Mouse (Mus musculus): ENCODE measurements around the gene Cep164.

Gene Cep164

DNA sequence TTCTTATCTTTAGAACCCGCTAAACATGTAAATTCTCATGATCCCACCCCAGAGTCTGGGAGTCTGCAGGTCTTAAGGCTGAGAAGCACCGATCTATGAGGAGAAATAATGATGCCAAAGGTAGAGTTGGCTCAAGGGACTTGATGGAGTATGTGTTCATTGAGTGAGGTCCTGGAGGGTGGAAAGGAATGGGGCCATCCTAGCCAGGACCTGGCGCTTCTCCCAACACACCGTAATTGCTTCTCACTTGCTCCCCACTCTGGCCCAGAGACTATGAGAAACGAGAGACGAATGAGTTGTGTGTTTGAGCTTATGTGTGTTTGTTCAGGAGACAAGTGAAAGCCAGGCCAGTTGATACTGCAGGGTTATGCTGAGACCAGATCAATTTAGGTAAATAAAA is 13.0 kb upstream of the Cep164 start:
- ChIA-PET CTCF (interaction anchor here in 1 of 4 experiments (1.1 kb wide), 1 partner anchor 95 kb away, joined by 3 read pairs; no protein-coding TSS in a partner anchor), POLR2A (interaction anchor here in 1 of 4 experiments (0.9 to 1.5 kb wide), 4 partner anchors 9 to 492 kb away, joined by 3 to 4 read pairs (median 4); no protein-coding TSS in a partner anchor)

- CTCF ChIA-PET = interaction anchor here in 1 of 4 experiments (0.7 kb wide), 1 partner anchor 26 kb away, joined by 3 read pairs; no protein-coding TSS in a partner anchor
- POLR2A ChIA-PET = interaction anchor here in 2 of 4 experiments (0.6 to 1.3 kb wide), 7 partner anchors 10 to 491 kb away, joined by 3 to 7 read pairs (median 3); no protein-coding TSS in a partner anchor
Measured at GRCm38 (mm10) chr9:45840331-45840730, 11.8 kb upstream of the Cep164 start.

- ChIA-PET POLR2A (interaction anchor here in 2 of 4 experiments (0.8 to 1.3 kb wide), 7 partner anchors 10 to 490 kb away, joined by 3 to 7 read pairs (median 3); no protein-coding TSS in a partner anchor), CTCF (interaction anchor here in 1 of 4 experiments (0.7 to 1.8 kb wide), 2 partner anchors 11 to 27 kb away, joined by 3 to 10 read pairs; partner anchors contain the start of gene Cep164)
Measured at GRCm38 (mm10) chr9:45839982-45840300, 11.4 kb upstream of the Cep164 start.

DNA sequence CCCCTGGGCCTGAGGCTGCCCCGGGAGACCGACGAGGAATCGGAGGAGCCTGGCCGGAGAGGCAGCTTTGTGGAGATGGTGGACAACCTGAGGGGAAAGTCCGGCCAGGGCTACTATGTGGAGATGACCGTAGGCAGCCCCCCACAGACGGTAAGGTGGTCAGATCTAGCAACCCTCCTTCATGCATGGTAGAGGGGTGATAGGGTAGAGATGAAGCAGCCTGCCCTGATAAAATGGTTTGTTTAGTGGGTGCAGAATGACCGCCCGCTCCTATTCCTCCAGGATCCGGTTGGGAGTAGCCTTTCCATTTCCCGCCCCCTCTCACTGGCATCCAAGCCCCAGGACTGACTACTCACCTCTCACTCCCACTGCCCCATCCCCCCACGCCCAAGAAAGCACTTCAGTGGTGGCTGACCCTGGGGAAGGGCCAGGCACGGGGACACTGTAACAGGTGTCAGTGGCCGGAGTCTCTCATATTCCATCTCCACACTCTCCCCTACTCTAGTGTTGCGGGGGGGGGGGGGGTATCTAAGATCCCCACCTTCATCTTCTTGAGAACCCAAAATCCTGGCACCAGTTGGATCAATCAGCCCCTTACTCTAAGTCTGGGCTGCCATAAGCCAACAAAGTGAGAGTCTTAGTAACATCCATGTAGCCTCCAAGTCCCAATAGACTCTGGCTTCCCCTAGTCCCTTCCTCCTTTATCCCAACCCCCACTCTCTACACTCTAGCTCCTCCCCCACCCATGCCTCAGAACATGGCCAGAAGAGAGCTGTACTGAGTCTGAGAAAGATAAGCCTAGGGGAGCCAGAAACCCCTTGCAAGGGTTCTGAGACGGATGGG is 10.9 kb upstream of the Cep164 start:
- ChIA-PET CTCF (interaction anchor here in 2 of 4 experiments (0.7 to 1.8 kb wide), 4 partner anchors 10 to 426 kb away, joined by 3 to 10 read pairs (median 6); partner anchors contain the start of gene Cep164 (in 2 of the 2)), POLR2A (interaction anchor here in 2 of 4 experiments (0.5 to 1.7 kb wide), 11 partner anchors 11 to 490 kb away, joined by 3 to 7 read pairs (median 3); no protein-coding TSS in a partner anchor)

GRCm38 (mm10) chr9:45838434-45839138 is 10.1 kb upstream of the Cep164 start, which contains the start of gene Bace1:
TSS of gene Bace1 (plus strand) at chr9:45838580.
- CTCF ChIA-PET = interaction anchor here in 3 of 4 experiments (0.6 to 1.8 kb wide), 12 partner anchors 9 to 873 kb away, joined by 3 to 10 read pairs (median 3); partner anchors contain the start of genes Cep164 (in 2 of the 3) and Ube4a (in 1 of the 3)
- POLR2A ChIA-PET = interaction anchor here in 3 of 4 experiments (0.5 to 1.7 kb wide), 13 partner anchors 9 to 489 kb away, joined by 3 to 7 read pairs (median 3); partner anchors contain the start of gene Cep164 (in 1 of the 3)

DNA sequence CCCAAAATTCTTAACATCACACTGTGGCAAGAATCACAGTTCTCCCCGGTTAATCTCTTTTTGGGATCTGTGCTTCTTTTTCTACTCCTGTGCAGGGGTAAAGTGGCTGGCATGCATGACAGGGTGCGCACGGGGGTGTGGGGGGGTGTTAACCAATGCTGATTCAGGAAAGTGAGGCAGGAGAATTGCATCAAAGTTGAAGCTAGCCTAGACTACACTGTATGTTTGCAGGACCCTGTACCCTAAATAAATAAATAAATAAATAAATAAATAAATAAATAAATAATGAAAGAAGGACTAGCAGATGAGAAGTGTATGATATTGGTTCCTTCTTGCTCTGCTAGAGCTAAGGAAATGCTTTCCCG is 9.6 kb upstream of the Cep164 start:
- ChIA-PET CTCF (interaction anchor here in 3 of 4 experiments (0.6 to 1.8 kb wide), 12 partner anchors 9 to 873 kb away, joined by 3 to 10 read pairs (median 3); partner anchors contain the start of genes Cep164 (in 2 of the 3) and Ube4a (in 1 of the 3)), POLR2A (interaction anchor here in 3 of 4 experiments (0.6 to 1.7 kb wide), 11 partner anchors 8 to 489 kb away, joined by 3 to 7 read pairs (median 3); partner anchors contain the start of gene Cep164 (in 1 of the 3))

GRCm38 (mm10) chr9:45833461-45833860 is 5.0 kb upstream of the Cep164 start:
- CTCF ChIA-PET = interaction anchor here in 1 of 4 experiments (0.6 kb wide), 1 partner anchor 358 kb away, joined by 3 read pairs; no protein-coding TSS in a partner anchor
- POLR2A ChIA-PET = interaction anchor here in 1 of 4 experiments (0.9 to 1.4 kb wide), 3 partner anchors 11 to 18 kb away, joined by 3 to 4 read pairs (median 3); no protein-coding TSS in a partner anchor

DNA sequence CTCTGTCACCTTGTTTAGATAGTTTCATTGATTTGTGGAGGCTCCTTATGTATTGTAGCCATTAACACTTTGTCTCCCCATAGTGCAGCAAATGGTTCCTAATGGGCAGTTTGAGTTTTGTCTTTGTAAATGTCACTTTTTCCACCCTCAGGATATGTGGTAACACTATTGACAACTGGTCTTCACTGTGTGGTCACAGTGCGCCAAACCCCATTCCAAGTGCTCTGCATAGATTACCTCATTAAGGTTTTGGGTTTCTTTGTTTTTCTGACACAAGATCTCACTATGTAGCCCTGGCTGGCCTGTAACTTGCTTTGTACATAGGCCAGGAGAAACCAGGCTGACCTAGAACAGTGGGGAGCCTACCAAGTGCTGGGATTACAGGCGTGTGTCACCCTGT is 4.4 kb upstream of the Cep164 start:
- POLR2A ChIA-PET = no interaction called here
- CTCF ChIA-PET = no interaction called here

GRCm38 (mm10) chr9:45829107-45829506 is 616 bp upstream of the Cep164 start:
- CTCF ChIA-PET = interaction anchor here in 3 of 4 experiments (0.6 to 2.8 kb wide), 15 partner anchors 9 to 417 kb away, joined by 3 to 14 read pairs (median 4); partner anchors contain the start of genes Bace1 (in 2 of the 3), Pcsk7 (in 1 of the 3) and Rnf214 (in 1 of the 3)
- POLR2A ChIA-PET = interaction anchor here in 2 of 4 experiments (0.9 to 1.3 kb wide), 4 partner anchors 9 to 108 kb away, joined by 3 read pairs; partner anchors contain the start of gene Bace1 (in 2 of the 2)

DNA sequence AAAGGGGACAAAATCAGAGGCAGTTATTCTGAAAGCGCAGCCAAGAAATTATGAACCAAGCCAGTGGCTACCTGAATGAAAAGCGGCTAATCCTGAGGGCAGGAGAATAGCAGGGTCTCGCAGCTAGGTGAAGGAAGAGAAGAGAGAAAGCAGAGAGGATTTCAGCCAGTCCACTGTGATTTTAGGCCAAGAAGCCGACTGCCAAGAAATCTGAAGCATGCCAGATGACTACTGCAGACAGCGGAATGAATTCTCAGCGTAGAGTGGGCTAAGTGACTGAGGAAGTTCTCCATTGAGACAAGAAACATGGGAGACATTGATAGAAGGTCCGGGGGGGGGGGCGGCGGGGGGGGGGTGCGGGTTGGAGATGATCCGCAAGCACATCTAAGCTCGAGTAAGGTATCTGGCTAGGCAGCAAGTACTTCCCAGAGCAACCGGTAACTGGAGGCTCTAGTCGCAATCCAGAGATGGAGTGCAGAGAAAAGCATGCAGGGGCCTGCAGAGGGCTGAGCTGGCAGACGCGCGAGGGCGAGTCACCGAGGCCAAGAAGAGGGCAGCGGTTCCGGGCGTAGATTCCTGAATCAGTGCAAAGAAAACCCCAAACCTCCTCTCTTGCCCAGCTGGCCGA is 714 bp downstream of the Cep164 start:
- CTCF ChIA-PET = interaction anchor here (0.6 to 2.8 kb wide), 20 partner anchors 10 to 634 kb away, joined by 3 to 14 read pairs (median 4); partner anchors contain the start of gene Bace1 (in 2 of the 4)
- POLR2A ChIA-PET = interaction anchor here in 3 of 4 experiments (0.6 to 1.3 kb wide), 12 partner anchors 10 to 930 kb away, joined by 3 to 4 read pairs (median 3); partner anchors contain the start of gene Bace1 (in 2 of the 3)

GRCm38 (mm10) chr9:45818406-45819011 is 10.0 kb downstream of the Cep164 start:
- ChIA-PET CTCF (no interaction called here), POLR2A (interaction anchor here in 1 of 4 experiments (0.5 kb wide), 1 partner anchor 69 kb away, joined by 5 read pairs; no protein-coding TSS in a partner anchor)

DNA sequence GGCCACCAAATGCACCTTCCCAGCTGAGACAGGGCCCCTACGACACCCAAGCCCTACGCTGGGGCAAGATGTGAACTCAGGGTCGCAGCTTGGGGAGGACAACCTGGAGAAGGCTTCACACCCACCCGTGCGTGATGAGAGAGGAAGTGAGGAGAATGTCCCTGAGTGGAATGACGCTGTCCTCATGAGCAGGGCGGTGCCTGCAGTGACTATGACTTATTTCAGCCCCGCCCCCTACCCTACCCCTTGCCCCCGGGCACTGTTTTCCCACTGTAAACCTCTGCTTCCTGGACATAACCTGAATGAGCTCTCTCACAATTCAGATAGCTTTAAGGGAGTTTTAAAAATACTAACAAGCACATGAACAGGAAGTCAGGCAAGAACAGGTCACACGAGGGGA is 13.0 kb downstream of the Cep164 start:
- ChIA-PET POLR2A (interaction anchor here in 2 of 4 experiments (0.6 to 2.1 kb wide), 7 partner anchors 11 to 378 kb away, joined by 3 to 9 read pairs (median 4); no protein-coding TSS in a partner anchor), CTCF (interaction anchor here in 3 of 4 experiments (0.6 to 1.0 kb wide), 5 partner anchors 13 to 398 kb away, joined by 3 to 5 read pairs (median 3); no protein-coding TSS in a partner anchor)

DNA sequence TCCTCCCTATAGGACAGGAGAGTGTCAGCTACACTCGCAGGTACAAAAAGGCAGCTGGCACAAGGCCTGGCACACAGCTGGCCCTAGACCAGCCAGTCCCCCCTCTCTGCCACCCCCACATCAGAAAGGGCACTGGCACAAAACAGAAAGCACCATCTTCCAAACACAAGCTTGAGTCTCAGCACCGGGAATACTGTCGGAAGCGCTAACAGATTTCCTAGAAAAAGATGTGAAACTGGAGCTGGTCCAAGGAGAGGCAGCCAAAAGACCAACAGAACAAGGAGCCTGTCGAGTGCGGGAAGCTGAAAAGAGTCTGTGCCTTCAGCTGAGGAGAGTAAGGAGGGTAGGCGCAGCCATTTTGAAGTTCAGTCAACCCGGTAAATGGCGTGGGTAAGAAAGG is 13.4 kb downstream of the Cep164 start:
- ChIA-PET POLR2A (interaction anchor here in 2 of 4 experiments (0.6 to 2.1 kb wide), 4 partner anchors 10 to 30 kb away, joined by 3 to 9 read pairs (median 4); no protein-coding TSS in a partner anchor), CTCF (interaction anchor here in 2 of 4 experiments (0.5 to 1.0 kb wide), 4 partner anchors 13 to 398 kb away, joined by 3 to 4 read pairs (median 3); no protein-coding TSS in a partner anchor)

GRCm38 (mm10) chr9:45811946-45812345 is 16.5 kb downstream of the Cep164 start:
- POLR2A ChIA-PET = no interaction called here
- CTCF ChIA-PET = interaction anchor here in 1 of 4 experiments (0.5 kb wide), 1 partner anchor 36 kb away, joined by 6 read pairs; no protein-coding TSS in a partner anchor

DNA sequence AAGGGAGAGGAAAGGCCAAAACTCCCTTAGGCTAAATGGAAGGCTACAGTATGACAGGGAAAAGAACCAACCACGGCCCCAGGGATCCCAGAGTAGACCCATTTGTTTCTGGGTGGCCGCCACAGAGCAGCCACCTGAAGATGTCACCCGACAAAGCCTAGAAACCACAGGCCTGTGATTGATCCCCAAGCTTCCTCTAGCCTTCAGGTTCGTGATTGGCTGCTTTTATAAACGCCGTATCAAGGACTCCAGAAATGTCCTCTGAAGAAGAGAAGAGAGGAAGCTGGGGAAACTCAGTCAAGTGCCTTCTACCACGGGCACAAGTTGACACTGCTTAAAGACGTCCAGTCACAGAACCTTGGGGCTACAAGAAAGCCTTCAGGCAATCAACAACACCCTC is 20.7 kb downstream of the Cep164 start:
- CTCF ChIA-PET = interaction anchor here in 2 of 4 experiments (1.2 to 1.4 kb wide), 3 partner anchors 9 to 53 kb away, joined by 3 to 4 read pairs (median 4); partner anchors contain the start of gene Cep164 (in 1 of the 2)
- POLR2A ChIA-PET = interaction anchor here in 3 of 4 experiments (1.1 to 2.1 kb wide), 8 partner anchors 9 to 39 kb away, joined by 3 to 8 read pairs (median 4); no protein-coding TSS in a partner anchor

GRCm38 (mm10) chr9:45807337-45807736 is 21.2 kb downstream of the Cep164 start:
- POLR2A ChIA-PET = interaction anchor here in 3 of 4 experiments (0.6 to 2.1 kb wide), 9 partner anchors 9 to 401 kb away, joined by 3 to 8 read pairs (median 3); no protein-coding TSS in a partner anchor
- CTCF ChIA-PET = interaction anchor here in 2 of 4 experiments (1.2 to 1.5 kb wide), 5 partner anchors 9 to 53 kb away, joined by 3 to 5 read pairs (median 4); partner anchors contain the start of gene Cep164 (in 1 of the 2)

All from embryonic stem cell, embryonic (primary cell).